Mouse (Mus musculus) brain, embryonic 18.5 days (tissue): ENCODE measurements around the gene Scn2b.

ENCODE experiments used
- DNase-seq: peaks from one replicate; pipeline ENCODE4 v3.0.0-alpha.2; 2012; ENCODE audit warnings: low read depth, low spot score

Scn2b gene

DNA sequence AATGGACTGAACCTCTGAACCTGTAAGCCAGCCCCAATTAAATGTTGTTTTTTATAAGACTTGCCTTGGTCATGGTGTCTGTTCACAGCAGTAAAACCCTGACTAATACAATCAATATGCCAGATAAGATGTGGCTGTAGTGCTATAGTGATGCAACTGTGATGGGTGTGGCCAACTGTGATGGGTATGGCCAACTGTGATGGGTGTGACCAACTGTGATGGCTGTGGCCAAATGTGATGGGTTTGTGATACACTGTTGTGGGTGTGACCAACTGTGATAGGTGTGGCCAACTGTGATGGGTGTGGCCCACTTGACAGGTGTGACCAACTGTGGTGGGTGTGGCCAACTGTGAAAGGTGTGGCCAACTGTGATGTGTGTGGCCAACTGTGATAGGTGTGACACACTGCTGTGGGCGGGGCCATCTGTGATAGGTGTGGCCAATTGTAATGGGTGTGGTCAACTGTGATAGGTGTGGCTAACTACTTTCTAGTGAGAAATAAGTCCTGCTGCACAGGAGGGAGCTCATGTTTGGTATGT lies 53.6 kb downstream of the Scn2b start:
- no peak for DNase-seq

DNA sequence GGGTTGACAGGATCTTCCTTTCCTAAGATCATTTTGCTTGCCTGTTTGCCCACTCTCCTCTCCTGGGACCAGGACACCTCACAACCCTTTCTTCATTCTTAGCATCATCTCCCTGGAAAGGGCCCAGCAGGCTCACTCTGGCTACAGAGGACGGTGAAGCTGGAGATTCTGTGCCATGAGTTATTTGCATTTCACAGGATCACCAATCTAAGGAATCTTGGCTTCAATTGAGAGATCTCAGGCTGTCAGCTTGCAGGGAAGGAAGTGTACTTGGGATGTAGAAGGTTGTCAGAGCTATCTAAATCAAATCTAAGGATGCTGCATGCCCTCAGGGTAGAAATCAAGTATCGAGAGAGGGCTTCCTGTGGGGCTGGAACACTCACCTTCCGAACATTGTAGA lies 55.9 kb downstream of the Scn2b start:
- DNase-seq: no peak

DNA sequence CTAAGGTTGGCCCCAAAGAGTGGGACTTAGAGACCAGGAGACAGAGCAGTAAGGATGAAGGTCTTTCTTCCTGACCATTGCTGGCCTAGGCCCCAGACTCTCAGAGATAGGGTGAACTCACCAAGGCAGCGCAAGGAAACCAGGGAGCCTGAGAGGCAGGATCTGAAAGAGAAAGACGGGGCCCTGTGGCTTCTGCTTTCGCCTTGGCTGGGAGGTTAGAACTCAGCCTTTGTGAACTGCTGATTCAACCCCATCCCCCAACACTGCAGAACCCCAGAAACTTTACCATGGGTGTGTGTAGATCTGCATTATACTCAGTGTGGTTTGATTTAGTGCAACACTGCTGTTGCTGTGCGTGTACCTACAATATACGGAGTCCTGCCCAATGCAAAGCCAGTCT lies 61.7 kb downstream of the Scn2b start:
- no peak for DNase-seq
